Mouse (Mus musculus) heart, postnatal 10 days (tissue): Measurements from ENCODE around the gene Prap1. TPM values are rescaled to one million over a fixed set of nuclear protein-coding genes. Genes with fewer than 3 reads are reported as not detected.
A peak's percentile ranks its signal among the peaks of the same experiment; 100 is the strongest.

Source experiments
- DNase-seq, 2 experiments: peaks; one replicate each; pipeline ENCODE4 v3.0.0; 2021
- intact Hi-C: fragments of 180-260 bp; cut with DNase I; formaldehyde crosslinking; loops from one replicate; pipeline ENCODE4 v1.15.1; 2025
- total RNA-seq, 2 experiments: library from RNA; stranded (reverse); gene quantifications; 2 replicates each; pipeline ENCODE4 v1.2.3; 2021

Gene Prap1
- not detected for total RNA-seq

DNA sequence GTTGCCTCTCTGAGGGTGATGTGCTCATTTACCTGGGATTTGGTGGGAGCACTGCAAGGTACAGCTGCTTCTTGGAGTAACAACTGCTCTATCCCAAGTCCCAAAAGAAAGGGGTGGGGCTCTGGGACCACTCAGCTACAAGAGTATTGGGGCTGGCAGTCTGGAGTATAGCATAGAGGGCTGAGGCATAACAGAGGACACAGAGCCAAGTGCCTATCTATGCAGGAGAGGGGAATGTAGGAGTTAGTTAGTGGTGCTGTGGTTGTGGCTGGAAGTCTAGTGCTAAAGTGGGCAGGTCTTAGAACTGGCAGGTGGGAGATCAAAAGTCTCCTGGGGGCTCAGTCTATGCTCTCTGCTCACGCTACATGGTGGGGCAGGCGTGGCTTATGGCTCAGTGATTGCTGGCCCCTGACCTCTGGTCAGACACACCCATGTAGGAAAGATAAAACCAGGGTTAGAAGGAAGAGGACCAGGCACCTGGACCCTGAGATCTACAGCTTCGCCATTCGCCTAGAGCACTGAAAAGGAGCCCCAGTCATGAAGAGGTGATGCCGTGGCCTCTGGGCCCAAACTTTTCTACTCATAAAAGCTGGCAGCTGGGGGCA is at the start of gene Prap1:
Gene Prap1 (plus strand): TSS at position 472 of the 605 bp plus-strand sequence.
- no peak for DNase-seq
- intact Hi-C loops: no loop called here

DNA sequence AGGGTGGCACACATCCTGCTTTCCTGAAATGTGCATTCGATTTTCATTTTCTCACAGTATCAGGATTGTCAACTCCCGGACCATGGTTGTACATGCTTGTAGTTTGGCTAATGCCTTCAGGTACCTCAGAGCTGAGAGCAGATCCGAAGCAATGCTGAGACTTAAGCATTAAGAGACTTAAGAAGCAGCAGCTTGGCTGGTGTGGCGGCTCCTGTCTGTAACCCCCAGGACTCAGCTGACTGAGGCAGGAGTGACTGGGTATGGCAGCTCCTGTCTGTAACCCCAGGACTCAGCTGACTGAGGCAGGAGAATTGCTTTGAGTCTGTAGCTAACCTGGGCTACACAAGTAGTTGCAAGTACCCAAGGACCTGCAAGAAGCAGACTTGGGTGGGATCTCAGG is 47.6 kb upstream of the Prap1 start:
- intact Hi-C loops: no loop called here
- DNase-seq: no peak

DNA sequence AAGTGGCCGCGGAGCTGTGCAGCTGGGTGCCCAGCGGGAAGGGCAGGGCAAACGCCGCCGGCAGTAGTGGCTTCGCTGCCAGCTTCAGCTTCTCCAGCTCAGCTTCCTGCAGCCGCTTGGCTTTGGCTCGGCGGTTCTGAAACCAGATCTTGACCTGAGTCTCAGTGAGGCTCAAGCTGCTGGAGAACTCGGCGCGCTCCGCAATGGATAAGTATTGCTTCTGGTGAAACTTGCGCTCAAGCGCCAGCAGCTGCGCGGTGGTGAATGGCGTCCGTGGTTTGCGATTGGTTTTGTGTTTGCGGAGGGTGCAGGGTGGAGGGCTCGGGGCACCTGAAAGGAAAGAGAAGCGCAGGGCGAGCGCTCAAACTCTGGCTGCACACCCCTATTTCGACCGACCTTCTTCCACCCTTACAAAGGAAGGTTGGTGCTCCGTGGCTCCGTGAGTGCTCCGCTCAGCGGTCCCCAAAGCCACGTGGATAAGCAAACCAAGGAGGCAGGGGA is 45.3 kb upstream of the Prap1 start:
- DNase-seq: peak in 1 of 2 experiments; percentile 22
- intact Hi-C loops: no loop called here

DNA sequence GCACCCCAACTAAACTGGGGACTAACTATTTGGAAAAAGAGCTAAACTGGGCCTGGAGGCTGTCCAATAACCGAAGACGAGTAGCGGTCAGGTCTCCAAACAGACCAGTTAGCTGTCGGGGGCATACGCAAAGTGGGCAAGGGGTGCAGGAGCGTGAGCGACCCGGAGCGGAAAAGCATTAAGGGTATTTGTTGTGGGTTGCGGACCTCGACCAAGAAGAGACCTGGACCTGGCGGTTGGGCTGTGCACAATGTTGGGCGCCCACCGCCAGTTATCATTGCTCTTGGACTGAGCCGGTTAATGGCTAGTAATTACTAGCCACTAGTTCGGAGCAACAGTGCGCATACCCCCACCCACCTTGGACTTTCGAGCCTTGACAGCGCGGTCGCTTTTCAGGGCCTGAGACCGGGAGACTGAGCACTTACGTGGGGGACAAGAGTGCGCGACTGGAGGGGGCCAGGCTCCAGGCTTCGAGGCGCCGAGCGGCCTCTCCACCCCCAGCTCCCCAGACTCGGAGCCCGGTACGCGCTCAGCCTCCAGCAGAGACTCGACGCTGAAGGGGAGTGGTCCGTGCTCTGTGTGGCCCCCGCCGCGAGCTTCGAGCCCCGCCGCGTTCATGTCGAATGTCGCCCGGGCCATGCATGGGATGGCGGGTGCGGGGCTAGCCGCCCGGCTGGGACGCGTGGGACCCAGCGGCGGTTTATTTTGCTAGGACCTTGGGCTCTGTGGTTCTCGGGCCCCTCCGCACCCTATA is 44.7 kb upstream of the Prap1 start, which contains the start of gene Msx3:
Gene Msx3 (minus strand): TSS at position 729 of the 754 bp plus-strand sequence.
- intact Hi-C loops: no loop called here
- DNase-seq: no peak

DNA sequence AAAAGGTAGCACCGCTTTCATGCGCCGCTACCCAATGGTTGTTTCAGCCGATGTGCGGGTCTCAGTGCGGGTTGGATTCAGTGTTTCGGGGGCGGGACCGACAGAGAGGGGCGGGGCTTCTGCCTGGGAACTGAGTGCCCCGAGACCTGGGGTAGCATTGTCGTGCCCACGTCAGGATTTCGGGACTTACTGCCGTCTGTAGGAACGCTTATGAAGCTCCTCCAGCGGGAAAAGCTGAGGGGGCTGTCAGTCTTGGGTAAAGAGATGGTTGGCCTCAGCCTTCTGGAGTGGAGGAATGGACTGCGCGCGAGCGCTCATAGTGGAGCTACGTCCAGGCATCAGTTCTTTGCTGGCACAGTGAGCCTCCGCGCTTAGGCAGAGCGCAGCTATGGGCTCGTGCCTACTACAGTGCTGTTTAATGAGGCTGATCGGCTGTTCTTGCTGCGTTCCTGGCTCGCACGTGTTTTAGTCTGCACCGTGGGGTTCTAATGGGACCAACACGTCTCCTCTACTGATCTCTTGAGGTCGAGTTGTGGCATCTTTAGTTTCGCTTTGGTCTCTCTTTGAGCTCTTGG is 44.0 kb upstream of the Prap1 start:
- peak in 1 of 2 experiments; percentile 39 for DNase-seq
- intact Hi-C loops: no loop called here

DNA sequence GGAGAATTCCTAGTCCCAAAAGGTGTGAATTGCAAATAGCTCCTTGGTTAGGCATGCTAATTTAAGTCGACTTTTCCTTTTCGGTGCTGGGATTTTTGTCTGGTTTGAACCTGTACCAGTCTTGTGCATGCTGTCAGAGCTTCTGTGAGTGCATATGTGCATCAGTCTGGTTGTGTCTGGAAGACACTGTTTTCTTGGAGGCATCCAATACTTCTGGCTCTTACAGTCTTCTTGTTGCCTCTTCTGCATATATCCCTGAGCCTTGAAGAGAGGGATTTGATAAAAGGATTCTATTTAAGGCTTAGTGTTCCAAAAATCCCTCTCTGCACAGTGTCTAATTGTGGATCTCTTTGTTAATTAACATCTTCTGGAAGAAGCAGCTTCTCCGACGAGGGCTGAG is 39.1 kb upstream of the Prap1 start:
- intact Hi-C loops: no loop called here
- no peak for DNase-seq

DNA sequence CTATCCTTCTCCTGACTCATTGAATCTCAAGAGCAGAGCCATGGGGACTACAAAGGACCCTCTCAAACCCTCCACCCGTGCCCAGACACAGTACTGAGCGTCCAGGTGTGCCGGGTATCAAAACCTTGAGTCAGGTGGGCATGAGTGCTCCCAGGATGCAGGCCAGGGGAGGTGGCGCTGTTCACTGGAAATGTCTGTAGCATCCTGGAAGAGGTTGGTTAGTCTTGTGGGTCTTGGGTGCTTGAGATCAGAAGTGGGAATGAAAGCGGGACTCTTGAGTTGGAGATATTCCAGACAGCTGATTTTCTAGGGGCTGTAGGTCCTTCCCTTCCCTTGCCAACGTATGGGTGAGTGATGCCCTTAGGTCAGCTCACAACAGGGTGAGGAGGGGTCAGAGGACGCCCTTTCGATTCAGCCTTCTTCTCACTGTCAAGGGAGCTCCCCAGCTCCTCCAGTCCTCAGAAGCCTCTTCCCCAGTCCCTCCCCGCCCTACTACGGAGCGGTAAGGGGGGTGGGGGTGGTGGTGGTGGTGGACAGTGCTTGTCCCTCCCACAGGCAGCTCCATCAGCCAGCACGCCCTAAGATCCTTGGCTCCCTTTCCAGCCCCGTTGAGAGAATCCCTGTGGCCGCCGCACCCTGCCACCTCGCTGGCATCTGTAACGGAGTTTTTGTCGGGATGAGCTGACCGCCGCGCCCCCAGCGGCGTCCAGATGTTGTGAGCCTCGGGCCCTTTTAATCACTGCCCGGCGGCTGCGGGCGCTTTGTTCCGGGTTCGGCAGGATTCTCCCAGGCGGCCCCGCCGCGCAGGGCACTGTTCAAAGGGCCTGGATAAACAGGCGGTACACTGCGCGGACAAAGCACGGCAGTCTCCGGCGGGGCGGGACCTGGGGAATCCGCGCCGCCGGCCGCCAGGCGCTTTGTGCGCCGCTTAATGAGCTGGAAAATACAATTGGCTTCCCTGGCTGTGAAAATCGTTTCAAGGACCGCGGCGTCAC is 35.5 kb upstream of the Prap1 start:
- DNase-seq: peak in 1 of 2 experiments; percentile 37
- intact Hi-C loops: no loop called here

DNA sequence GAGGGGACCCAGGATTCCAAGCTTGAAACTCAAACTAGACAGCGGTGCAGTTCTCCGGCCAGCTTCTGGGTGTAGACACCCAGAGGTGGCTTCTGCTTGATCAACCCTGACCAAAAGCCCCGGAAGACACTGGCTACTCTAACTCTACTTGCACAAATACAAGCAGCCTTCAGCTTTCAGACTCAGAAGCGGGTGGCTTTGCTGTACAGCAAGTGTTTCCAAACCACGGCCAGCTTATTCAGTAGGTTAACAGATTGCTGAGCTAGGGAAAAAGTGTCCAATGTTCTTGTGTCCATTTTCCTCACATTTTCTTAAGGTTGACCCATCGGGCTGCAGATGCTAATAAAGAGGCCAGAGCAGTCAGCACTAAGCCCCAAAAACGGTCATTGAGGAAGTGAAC is 34.7 kb upstream of the Prap1 start:
- intact Hi-C loops: no loop called here

DNA sequence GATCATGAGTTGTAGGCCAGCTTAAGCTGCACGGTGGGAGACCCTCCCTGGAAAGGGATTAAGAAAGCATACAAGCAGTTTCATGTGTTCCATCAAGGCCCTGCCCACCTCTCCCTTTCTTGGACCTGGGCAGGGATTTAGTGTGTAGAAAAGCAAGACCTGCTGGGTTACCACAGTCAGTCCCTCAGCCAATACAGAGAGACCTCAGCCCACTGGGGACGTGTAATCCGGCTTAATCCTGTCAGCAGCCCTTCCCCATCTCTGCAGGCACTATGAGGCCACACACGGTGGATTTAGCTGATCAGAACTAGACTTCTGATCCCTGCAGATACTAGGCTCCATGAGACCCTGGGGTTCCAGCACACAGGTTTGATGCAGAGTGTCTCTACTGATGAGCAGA is 33.6 kb upstream of the Prap1 start:
- intact Hi-C loops: no loop called here
- DNase-seq: no peak

More for the DNA sequence above, 34.7 kb upstream of the Prap1 start:
- DNase-seq: no peak

DNA sequence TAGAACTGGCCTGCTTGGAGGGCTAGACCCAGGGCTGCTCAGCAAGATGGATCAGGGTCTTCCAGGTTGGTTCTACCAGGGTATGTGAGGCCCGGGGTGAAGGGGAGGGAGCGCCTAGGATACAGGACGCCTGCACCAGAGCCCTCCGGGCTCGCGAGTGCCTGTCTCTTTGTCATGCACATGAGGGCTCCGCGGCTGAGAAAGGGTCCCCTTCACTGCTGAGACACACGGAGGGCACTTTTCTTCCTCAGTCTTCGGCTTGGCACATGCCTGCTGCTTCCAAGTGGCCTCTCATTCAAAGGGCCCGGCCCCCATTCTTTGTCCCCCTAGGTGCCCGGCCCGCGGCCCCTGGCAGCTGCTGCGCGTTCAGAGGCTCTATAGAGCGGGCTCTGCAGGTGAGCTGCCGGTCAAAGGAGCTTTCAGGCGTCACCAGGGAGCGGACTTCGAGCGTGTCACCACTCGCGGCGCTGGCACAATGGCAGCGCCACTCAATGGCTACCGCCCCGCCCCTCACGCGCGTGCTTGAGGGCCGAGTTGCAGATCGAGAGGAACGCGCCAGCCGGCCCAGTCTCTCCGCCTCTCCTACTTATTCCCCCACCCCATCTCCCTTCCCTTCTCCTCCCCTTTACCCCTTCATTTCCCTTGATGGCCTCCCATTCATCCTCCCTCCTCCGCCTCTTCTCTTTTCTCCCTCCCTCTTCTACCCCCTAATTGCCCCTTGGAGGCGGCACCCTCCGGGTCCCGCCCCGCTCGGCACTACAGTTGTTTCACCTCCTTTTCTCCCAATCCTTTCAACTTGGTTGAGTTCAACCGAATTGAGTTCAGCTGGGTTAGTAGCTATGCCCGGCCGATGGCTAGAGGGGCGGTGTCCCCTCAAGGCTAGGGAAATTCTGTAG is 32.0 kb upstream of the Prap1 start:
- intact Hi-C loops: loop anchor here (5.0 kb wide), 2 partner anchors 154 to 414 kb away; no protein-coding TSS in a partner anchor
- DNase-seq: no peak

DNA sequence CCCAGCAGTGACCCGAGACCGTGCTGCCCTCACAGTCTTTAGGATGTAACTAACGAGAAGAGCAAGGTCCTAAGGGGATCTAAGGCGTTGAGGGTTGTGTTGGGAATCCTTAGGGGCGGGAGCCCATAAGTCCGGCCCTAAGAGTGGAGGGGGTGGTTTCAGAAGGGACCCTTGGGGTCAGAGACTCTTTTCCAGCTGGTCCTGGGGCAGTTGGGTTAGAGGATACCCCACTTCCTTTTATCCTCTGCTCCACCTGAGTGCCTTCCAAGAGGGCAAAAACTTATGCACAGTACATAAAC is 31.4 kb upstream of the Prap1 start:
- intact Hi-C loops: loop anchor here (5.0 kb wide), 2 partner anchors 154 to 414 kb away; no protein-coding TSS in a partner anchor
- no peak for DNase-seq

DNA sequence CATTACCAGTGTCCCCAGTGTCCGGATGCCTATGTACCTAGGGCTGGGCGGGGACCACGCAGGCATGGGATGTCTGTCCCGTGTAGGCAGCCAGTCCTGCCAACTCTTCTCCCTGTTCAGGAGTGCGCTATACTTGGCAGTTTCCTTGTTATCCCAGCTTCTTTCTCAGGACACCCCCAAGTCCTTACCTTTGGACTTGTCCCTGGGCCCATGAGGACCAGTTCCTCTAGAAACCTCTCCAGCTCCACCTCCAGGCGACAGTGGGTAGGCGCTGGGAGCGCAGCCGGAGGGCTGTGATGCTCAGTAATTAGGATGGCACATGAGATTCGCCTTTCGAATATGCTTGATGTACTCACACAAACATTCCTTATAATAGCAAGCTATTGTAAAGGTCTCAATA is 30.9 kb upstream of the Prap1 start:
- intact Hi-C loops: loop anchor here (5.0 kb wide), 2 partner anchors 155 to 415 kb away; no protein-coding TSS in a partner anchor
- DNase-seq: peak in 1 of 2 experiments; percentile 34

DNA sequence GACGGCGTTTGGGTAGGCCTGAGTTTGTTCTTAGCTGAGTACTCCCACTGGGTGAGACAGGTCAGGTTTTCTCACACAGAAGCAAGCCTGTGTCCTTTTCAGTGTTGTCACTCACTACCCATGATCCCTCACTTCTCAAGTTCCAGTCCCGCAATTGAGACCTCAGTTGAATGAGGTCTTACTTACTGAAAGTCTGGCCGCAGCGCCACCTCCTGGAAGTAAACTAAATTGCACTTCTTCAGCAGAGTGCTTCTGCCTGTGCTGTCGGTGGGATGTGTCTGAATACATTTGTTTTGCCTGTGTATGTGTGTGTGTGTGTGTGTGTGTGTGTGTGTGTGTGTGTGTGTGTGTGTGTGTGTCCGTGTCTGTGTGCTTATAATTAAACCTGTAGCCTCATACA is 30.1 kb upstream of the Prap1 start:
- intact Hi-C loops: loop anchor here (1.0 to 5.0 kb wide), 3 partner anchors 94 to 416 kb away; no protein-coding TSS in a partner anchor
- DNase-seq: peak; percentile 56 to 77

DNA sequence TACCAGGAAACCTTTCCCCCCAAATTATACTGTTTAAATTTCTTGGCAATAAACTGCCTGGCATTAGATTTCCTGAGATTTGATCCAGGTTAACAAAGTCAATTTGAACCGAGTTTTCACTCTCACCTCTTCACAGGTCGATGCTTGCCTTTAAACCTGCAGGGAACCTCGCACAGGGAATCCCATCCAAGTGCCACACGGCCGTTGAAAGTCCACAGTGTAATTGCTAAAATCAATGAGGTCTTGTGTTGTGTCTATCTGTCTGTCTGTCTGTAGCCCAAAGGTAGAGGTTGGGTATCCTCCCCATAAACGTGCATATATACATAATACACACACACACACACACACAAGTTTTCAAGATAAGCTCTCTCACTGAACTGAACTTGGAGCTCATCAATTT is 25.8 kb upstream of the Prap1 start:
- DNase-seq: no peak

DNA sequence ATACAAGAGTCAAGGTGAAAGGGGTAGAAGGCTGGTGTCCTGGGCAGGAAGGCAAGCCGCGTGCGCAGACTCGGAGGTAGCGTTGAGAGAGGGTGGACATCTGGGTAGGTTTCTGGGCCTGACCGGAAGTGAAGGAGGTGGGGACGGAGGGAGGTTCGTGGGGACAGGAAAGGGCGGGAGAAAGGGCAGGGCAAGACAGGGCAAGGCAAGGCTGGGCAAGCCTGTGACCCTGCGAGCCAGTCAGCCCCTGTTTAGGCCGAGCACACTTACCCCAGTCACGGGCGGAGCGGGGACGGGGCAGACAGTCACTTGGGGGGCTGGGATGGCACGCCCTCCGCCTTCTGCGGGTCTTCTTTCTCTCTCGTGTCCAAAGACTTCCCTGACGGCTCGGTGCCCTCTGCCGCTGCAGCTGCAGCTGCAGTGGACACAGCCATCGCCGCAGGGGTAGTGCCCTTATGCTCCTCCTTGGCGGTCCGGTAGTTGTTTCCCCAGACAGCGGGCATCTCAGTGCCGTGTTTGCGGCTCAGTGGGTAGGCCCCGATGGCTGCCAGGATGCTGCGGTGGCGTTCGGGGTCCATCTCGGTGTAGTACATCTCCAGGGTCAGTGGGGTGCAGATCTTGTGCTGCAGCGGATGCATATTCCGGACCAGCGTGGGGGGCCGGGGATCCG is 23.0 kb upstream of the Prap1 start:
- peak in 1 of 2 experiments; percentile 17 for DNase-seq
- intact Hi-C loops: no loop called here

More for the DNA sequence above, 25.8 kb upstream of the Prap1 start:
- intact Hi-C loops: no loop called here

DNA sequence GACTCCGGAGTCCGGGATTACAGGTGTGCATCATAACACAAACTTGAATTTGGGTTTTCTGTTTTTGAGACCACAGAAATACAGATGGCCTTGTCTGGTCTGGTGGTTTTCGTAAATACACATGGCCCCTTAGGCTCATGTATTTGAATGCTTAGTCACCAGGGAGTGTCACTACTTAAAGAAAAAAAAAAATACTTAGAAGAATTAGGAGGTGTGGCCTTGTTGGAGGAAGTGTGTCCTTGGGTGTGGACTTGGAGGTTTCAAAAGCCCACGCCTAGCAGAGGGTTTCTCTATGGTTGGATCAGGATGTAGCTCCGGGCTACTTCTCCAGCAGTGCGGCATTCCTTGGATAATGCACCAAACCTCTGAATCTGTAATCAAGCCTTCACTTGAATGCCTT is 15.5 kb upstream of the Prap1 start:
- DNase-seq: no peak
- intact Hi-C loops: loop anchor here (1.0 to 5.0 kb wide), 3 partner anchors 64 to 825 kb away; no protein-coding TSS in a partner anchor

DNA sequence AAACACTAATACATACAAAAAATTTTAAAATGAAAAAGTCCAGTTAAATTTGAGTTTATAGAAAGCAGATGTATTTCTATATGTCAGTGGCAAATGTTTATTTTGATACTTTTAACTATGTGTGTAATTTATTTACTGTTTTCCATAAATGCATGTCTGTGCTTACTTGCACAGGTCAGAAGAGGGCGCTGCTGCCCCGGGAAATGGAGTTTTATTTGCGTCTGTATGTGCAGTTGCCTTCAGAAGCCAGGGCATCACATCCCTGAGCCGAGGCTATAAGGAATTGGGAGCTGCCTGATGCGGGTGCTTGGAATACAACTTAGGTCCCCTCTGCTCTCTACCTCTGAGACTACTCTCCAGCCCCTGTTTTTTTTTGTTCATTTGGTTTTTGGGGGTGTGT is 14.5 kb upstream of the Prap1 start:
- intact Hi-C loops: loop anchor here (1.0 to 5.0 kb wide), 3 partner anchors 63 to 824 kb away; no protein-coding TSS in a partner anchor
- DNase-seq: peak; percentile 59 to 76

DNA sequence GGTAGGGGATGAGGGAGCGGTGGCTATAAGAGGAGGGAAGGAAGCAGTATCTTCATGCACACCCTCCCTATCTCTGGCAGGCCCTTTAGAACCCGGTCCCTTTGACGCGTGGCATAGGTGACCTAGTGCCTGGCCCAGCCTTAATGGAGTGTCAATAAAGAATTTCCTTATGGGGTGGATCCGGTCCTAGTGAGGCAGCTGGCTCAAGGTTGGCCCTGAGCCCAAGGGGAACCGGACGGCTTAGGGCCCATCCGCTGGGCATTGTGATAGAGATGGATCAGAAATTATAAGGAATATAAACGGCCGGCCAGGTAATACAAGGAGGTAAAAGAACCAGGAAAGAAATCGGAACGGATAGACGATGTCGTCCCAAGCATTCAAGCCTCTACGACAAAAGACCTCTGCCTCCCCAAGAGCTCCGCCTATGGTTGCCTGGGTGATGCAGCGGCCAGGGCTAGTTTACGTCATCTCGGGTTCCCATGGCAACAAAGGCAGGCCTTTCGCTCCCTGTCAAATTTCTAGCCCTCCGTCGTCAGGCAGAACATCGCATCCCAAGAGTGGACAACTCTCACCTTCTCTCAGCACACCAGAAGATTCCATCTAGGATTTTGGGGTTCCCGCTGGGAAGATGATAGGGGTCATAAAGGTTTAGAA is 12.6 kb upstream of the Prap1 start:
- DNase-seq: peak; percentile 71 to 77
- intact Hi-C loops: no loop called here
